Mouse (Mus musculus) MEL (cell line): ENCODE measurements around the gene Klf16. TPM values are rescaled to one million over a fixed set of nuclear protein-coding genes. Genes with fewer than 3 reads are reported as not detected.

Source experiments
- DNase-seq: peaks from one replicate; pipeline ENCODE4 v3.0.0; 2011; ENCODE audit warnings: low read depth, low spot score
- H3K27ac ChIP-seq: 2 replicates; pipeline ENCODE4 v1.5.1; 2012; ENCODE audit warnings: low read depth, mild to moderate bottlenecking, control low read depth, low read length, moderate library complexity; ENCODE audit not compliant: control insufficient read depth
- H3K27me3 ChIP-seq, 2 experiments: fragments of 150-350 bp in 1 of 2; sonication (generic) in 1 of 2; 2 replicates each; pipeline ENCODE4 v1.6.1; 2012; ENCODE audit warnings: low read length in 2 of 2, mild to moderate bottlenecking in 2 of 2, improper control_type of control experiment in 1 of 2, moderate library complexity in 1 of 2; ENCODE audit not compliant: insufficient read depth in 2 of 2, control insufficient read depth in 1 of 2
- H3K36me3 ChIP-seq, 2 experiments: 2 replicates each; pipeline ENCODE4 v1.6.1; 2012 to 2014; ENCODE audit warnings: low read length in 2 of 2, improper control_type of control experiment in 1 of 2, inconsistent platforms in 1 of 2, mild to moderate bottlenecking in 1 of 2; ENCODE audit not compliant: insufficient read depth in 2 of 2, control insufficient read depth in 1 of 2
- H3K4me1 ChIP-seq, 2 experiments: fragments of 150-350 bp in 1 of 2; sonication (generic) in 1 of 2; 2 replicates each; pipeline ENCODE4 v1.6.1; 2012; ENCODE audit warnings: low read length in 2 of 2, improper control_type of control experiment in 1 of 2, mild to moderate bottlenecking in 1 of 2; ENCODE audit not compliant: insufficient read depth in 2 of 2, control insufficient read depth in 1 of 2
- H3K4me3 ChIP-seq, 2 experiments: fragments of 150-350 bp in 1 of 2; sonication (generic) in 1 of 2; 2 replicates each; pipeline ENCODE4 v1.5.1; 2012; ENCODE audit warnings: low read depth in 2 of 2, low read length in 2 of 2, mild to moderate bottlenecking in 2 of 2, moderate library complexity in 2 of 2, control low read depth in 1 of 2, improper control_type of control experiment in 1 of 2; ENCODE audit not compliant: control insufficient read depth in 1 of 2, insufficient read depth in 1 of 2
- H3K79me2 ChIP-seq: 2 replicates; pipeline ENCODE4 v1.6.1; 2012; ENCODE audit warnings: mild to moderate bottlenecking, low read length, moderate library complexity; ENCODE audit not compliant: control insufficient read depth, poor library complexity, insufficient read depth
- H3K9ac ChIP-seq: 2 replicates; pipeline ENCODE4 v1.6.1; 2012; ENCODE audit warnings: low read depth, mild to moderate bottlenecking, control low read depth, low read length, moderate library complexity; ENCODE audit not compliant: control insufficient read depth, poor library complexity, severe bottlenecking
- H3K9me3 ChIP-seq: fragments of 150-350 bp; sonication (generic); replicated peaks from 2 replicates; pipeline ENCODE4 v1.6.1; 2012; ENCODE audit warnings: mild to moderate bottlenecking, low read length, improper control_type of control experiment, moderate library complexity; ENCODE audit not compliant: insufficient read depth
- BHLHE40 ChIP-seq: IDR thresholded peaks from 2 replicates; pipeline ENCODE4 v1.6.1; 2012; ENCODE audit warnings: low read depth, mild to moderate bottlenecking, inconsistent platforms, low read length, improper control_type of control experiment, borderline replicate concordance
- CTCF ChIP-seq, 3 experiments: IDR thresholded peaks in 2 of 3; conservative IDR thresholded peaks in 1 of 3; 2 replicates each; pipeline ENCODE4 v1.5.1; 2011 to 2012; ENCODE audit warnings: low read length in 3 of 3, low read depth in 2 of 3, mild to moderate bottlenecking in 2 of 3, improper control_type of control experiment in 1 of 3, inconsistent platforms in 1 of 3, mixed read lengths in 1 of 3, moderate library complexity in 1 of 3; ENCODE audit not compliant: control insufficient read depth in 1 of 3, insufficient read depth in 1 of 3, poor library complexity in 1 of 3, severe bottlenecking in 1 of 3
- E2F4 ChIP-seq: IDR thresholded peaks from 2 replicates; pipeline ENCODE4 v1.6.1; 2011; ENCODE audit warnings: low read depth, low read length, improper control_type of control experiment, borderline replicate concordance
- ELF1 ChIP-seq: IDR thresholded peaks from 2 replicates; pipeline ENCODE4 v1.6.1; 2014; ENCODE audit warnings: low read depth, mild to moderate bottlenecking, inconsistent platforms, low read length, improper control_type of control experiment, moderate library complexity
- EP300 ChIP-seq, 2 experiments: IDR thresholded peaks; 2 replicates each; pipeline ENCODE4 v1.6.1; 2011; ENCODE audit warnings: improper control_type of control experiment in 2 of 2, low read length in 2 of 2, low read depth in 1 of 2, mild to moderate bottlenecking in 1 of 2
- ETS1 ChIP-seq: IDR thresholded peaks from 2 replicates; pipeline ENCODE4 v1.6.1; 2012; ENCODE audit warnings: low read depth, mild to moderate bottlenecking, inconsistent platforms, low read length, improper control_type of control experiment, moderate library complexity
- GABPA ChIP-seq: IDR thresholded peaks from 2 replicates; pipeline ENCODE4 v1.6.1; 2012; ENCODE audit warnings: low read depth, mild to moderate bottlenecking, inconsistent platforms, low read length, improper control_type of control experiment, moderate library complexity
- HCFC1 ChIP-seq: IDR thresholded peaks from 2 replicates; pipeline ENCODE4 v1.6.1; 2012; ENCODE audit warnings: low read depth, mild to moderate bottlenecking, inconsistent platforms, low read length, improper control_type of control experiment, moderate library complexity
- JUND ChIP-seq: IDR thresholded peaks from 2 replicates; pipeline ENCODE4 v1.6.1; 2011; ENCODE audit warnings: low read depth, mild to moderate bottlenecking, improper control_type of control experiment, low read length
- MAX ChIP-seq: IDR thresholded peaks from 2 replicates; pipeline ENCODE4 v1.6.1; 2011; ENCODE audit warnings: low read length, improper control_type of control experiment
- MAZ ChIP-seq: IDR thresholded peaks from 2 replicates; pipeline ENCODE4 v1.6.1; 2012; ENCODE audit warnings: low read depth, mild to moderate bottlenecking, inconsistent platforms, low read length, improper control_type of control experiment
- MXI1 ChIP-seq: IDR thresholded peaks from 2 replicates; pipeline ENCODE4 v1.6.1; 2011; ENCODE audit warnings: mild to moderate bottlenecking, low read depth, low read length, improper control_type of control experiment
- MYB ChIP-seq: IDR thresholded peaks from 2 replicates; pipeline ENCODE4 v1.6.1; 2011; ENCODE audit warnings: mild to moderate bottlenecking, low read depth, low read length, improper control_type of control experiment
- MYC ChIP-seq: IDR thresholded peaks from 2 replicates; pipeline ENCODE4 v1.6.1; 2011; ENCODE audit warnings: low read depth, mild to moderate bottlenecking, low read length, improper control_type of control experiment, moderate library complexity
- NELFE ChIP-seq: IDR thresholded peaks from 2 replicates; pipeline ENCODE4 v1.6.1; 2011; ENCODE audit warnings: low read depth, low read length, improper control_type of control experiment
- NRF1 ChIP-seq: IDR thresholded peaks from 2 replicates; pipeline ENCODE4 v1.6.1; 2014; ENCODE audit warnings: low read depth, mild to moderate bottlenecking, inconsistent platforms, low read length, improper control_type of control experiment, moderate library complexity; ENCODE audit not compliant: poor library complexity, insufficient read depth, severe bottlenecking
- POLR2A ChIP-seq, 2 experiments: IDR thresholded peaks; 2 replicates each; pipeline ENCODE4 v1.6.1; 2011 to 2012; ENCODE audit warnings: low read length in 2 of 2, mild to moderate bottlenecking in 2 of 2, control low read depth in 1 of 2, improper control_type of control experiment in 1 of 2, low read depth in 1 of 2, moderate library complexity in 1 of 2; ENCODE audit not compliant: control insufficient read depth in 1 of 2, insufficient read depth in 1 of 2, poor library complexity in 1 of 2
- POLR2AphosphoS2 ChIP-seq: IDR thresholded peaks from 2 replicates; pipeline ENCODE4 v1.6.1; 2011; ENCODE audit warnings: low read length, improper control_type of control experiment
- RAD21 ChIP-seq: IDR thresholded peaks from 2 replicates; pipeline ENCODE4 v1.6.1; 2011; ENCODE audit warnings: mild to moderate bottlenecking, low read depth, low read length, improper control_type of control experiment
- RCOR1 ChIP-seq: IDR thresholded peaks from 2 replicates; pipeline ENCODE4 v1.6.1; 2012; ENCODE audit warnings: low read depth, mild to moderate bottlenecking, inconsistent platforms, low read length, improper control_type of control experiment
- SIN3A ChIP-seq: IDR thresholded peaks from 2 replicates; pipeline ENCODE4 v1.6.1; 2012; ENCODE audit warnings: low read length, improper control_type of control experiment, inconsistent platforms
- SMC3 ChIP-seq: IDR thresholded peaks from 2 replicates; pipeline ENCODE4 v1.6.1; 2011; ENCODE audit warnings: low read depth, low read length, improper control_type of control experiment
- TCF12 ChIP-seq: IDR thresholded peaks from 2 replicates; pipeline ENCODE4 v1.6.1; 2014; ENCODE audit warnings: low read depth, mild to moderate bottlenecking, inconsistent platforms, low read length, improper control_type of control experiment, moderate library complexity
- UBTF ChIP-seq: IDR thresholded peaks from 2 replicates; pipeline ENCODE4 v1.6.1; 2012; ENCODE audit warnings: low read depth, mild to moderate bottlenecking, inconsistent platforms, low read length, improper control_type of control experiment, moderate library complexity, borderline replicate concordance; ENCODE audit not compliant: insufficient read depth
- USF1 ChIP-seq: IDR thresholded peaks from 2 replicates; pipeline ENCODE4 v1.6.1; 2014; ENCODE audit warnings: low read depth, mild to moderate bottlenecking, inconsistent platforms, low read length, improper control_type of control experiment, moderate library complexity
- ZC3H11A ChIP-seq: IDR thresholded peaks from 2 replicates; pipeline ENCODE4 v1.6.1; 2012; ENCODE audit warnings: low read depth, mild to moderate bottlenecking, inconsistent platforms, low read length, improper control_type of control experiment
- ZMIZ1 ChIP-seq: IDR thresholded peaks from 2 replicates; pipeline ENCODE4 v1.6.1; 2012; ENCODE audit warnings: low read depth, mild to moderate bottlenecking, inconsistent platforms, low read length, improper control_type of control experiment, moderate library complexity
- polyA plus RNA-seq, 2 experiments: library from polyadenylated mRNA; stranded (reverse) in 1 of 2; unstranded in 1 of 2; fragments of >175 nt in 1 of 2; fragments of >200 nt in 1 of 2; gene quantifications; 2 replicates each; pipeline versions ENCODE4 v1.2.1 to v1.2.4; 2012; ENCODE audit warnings: low replicate concordance in 2 of 2, low read depth in 1 of 2; ENCODE audit not compliant: insufficient read length in 2 of 2, insufficient read depth in 1 of 2, missing spikeins in 1 of 2
- total RNA-seq: library from RNA; depleted of rRNA; stranded (reverse); fragments of 300-350 nt; gene quantifications from 2 replicates; pipeline ENCODE4 v1.2.3, GENCODE M21; 2012; rRNA removed

Gene Klf16
- total RNA-seq (30.0 and 37.1 TPM in 2 replicates), polyA plus RNA-seq (10 to 100 TPM in 1 of 2 experiments, not detected in 1; 51.1 TPM)

DNA sequence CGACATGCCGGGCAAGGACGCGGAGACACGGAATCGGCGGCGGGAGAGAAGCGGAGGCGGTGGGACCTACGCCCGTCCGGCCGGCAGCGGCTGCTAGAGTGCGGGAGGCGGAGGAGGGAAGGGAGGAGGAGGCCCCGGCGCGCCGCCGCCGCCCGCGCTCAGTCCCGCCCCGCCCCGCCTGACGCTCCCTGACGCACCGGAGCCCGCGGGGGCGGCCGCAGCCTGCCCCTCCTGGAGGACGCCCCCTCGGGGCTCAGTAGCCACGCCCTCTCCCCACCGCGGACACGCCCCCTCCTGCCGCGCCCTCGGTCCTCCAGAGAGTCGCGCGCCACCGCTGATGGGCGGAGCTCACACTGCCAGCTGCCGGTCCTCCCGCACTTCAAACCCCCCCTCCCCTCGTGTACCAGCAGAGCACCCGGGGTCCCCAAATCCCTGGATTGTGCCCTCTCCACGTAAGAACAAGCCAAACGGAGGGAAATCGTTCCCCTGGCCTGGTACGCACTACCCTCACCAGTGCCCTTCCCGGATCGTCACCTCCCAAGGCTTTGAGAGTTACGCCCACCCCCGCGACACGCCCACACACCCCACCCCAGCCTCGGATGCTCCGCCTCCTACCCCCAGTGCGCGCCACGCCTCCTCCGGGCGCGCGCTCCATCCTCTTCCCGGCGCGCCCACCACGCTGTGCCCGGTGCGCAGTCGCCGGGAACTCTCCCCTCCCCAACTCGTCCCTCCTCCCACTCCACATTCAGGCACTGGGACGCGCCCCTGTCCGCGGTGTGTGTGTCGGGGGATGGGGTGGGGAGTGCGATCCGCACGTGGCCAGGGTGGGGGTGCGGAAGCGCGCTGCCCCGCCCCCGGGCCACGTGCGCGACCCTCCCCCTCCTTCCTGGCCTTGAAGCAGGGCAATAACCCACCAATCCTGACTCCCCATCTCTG, at the start of gene Klf16:
Gene Klf16 (minus strand): TSS at position 127 of the 936 bp plus-strand sequence.
- Histone ChIP-seq H3K27me3 (no peaks in the 10 kb centered on the region), H3K79me2 (peaks cover 47% of the 10 kb centered on the region), H3K9me3 (no peaks in the 10 kb centered on the region), H3K36me3 (peaks cover 0 to 30% of the 10 kb centered on the region in 2 experiments; a peak in 2 of 4 replicates), H3K4me3 (peak within 1 kb of the TSS; percentile 88 to 94), H3K4me1 (peaks cover 11 to 38% of the 10 kb centered on the region in 2 experiments; a peak in 3 of 4 replicates), H3K9ac (peak within 1 kb of the TSS; percentile 93), H3K27ac (peak within 1 kb of the TSS; percentile 95)
- TF ChIP-seq JUND (no peak), EP300 (IDR thresholded peaks at IDR 0.05; ENCODE audit: low read depth in 1 of 2, low read length in 2 of 2) (peak in 1 of 2 experiments; percentile 62; a peak in 2 of 4 replicates), ZMIZ1 (peak; percentile 66; the same call in 1 of the 2 replicates), MYB (no peak), SIN3A (peak; percentile 95), CTCF (IDR thresholded peaks at IDR 0.05 in 2 of 3, conservative IDR thresholded peaks at IDR 0.05 in 1 of 3; ENCODE audit: control insufficient read depth in 1 of 3, insufficient read depth in 1 of 3, low read depth in 2 of 3, low read length in 3 of 3, poor library complexity in 1 of 3, severe bottlenecking in 1 of 3) (0 out of 6 replicates have a peak, but pooled peaks of 1 of the 3 experiments have one; percentile 0), USF1 (peak; percentile 92), ETS1 (peak; percentile 72), UBTF (no peak), MXI1 (peak; percentile 100), MYC (peak; percentile 99), ZC3H11A (no peak), POLR2A (IDR thresholded peaks at IDR 0.05; ENCODE audit: control insufficient read depth in 1 of 2, insufficient read depth in 1 of 2, low read depth in 1 of 2, low read length in 2 of 2, poor library complexity in 1 of 2) (peak; percentile 71 to 83; a peak in 3 of 4 replicates), BHLHE40 (peak; percentile 95), NELFE (peak; percentile 86), ELF1 (peak; percentile 73; the same call in 1 of the 2 replicates), GABPA (no peak), NRF1 (peak; percentile 86), TCF12 (peak; percentile 63; the same call in 1 of the 2 replicates), HCFC1 (peak; percentile 55; the same call in 1 of the 2 replicates), SMC3 (no peak), RAD21 (no peak), POLR2AphosphoS2 (peak; percentile 20; the same call in 1 of the 2 replicates), MAX (peak; percentile 98), MAZ (peak; percentile 94), E2F4 (0 out of 2 replicates have a peak, but pooled peaks have one; percentile 18), RCOR1 (no peak)
- peak; percentile 97 for DNase-seq
